Mouse (Mus musculus): Measurements from ENCODE around the gene Cfap61. TPM values are rescaled to one million over a fixed set of nuclear protein-coding genes. Genes with fewer than 3 reads are reported as not detected.

Cfap61 gene
- 1.5 and 2.2 TPM in 2 replicates for polyA plus RNA-seq (2012; rRNA removed)

GRCm38 (mm10) chr2:145934339-145935231, at the start of gene Cfap61, which contains the start of gene Crnkl1:
Gene Cfap61, plus strand, starts transcription at chr2:145934784.
Gene Crnkl1, minus strand, starts transcription at chr2:145935014.

GRCm38 (mm10) chr2:145901861-145902260, 32.7 kb upstream of the Cfap61 start, which contains the start of gene Naa20:
Gene Naa20, plus strand, starts transcription at chr2:145902099.

GRCm38 (mm10) chr2:146221076-146221928, 286.7 kb downstream of the Cfap61 start, which contains the start of gene Insm1:
Gene Insm1, plus strand, starts transcription at chr2:146221921.

Other genes with a start within 250 kb of the Cfap61 start
- gene Naa20, start 32.7 kb upstream of the Cfap61 start, polyA plus RNA-seq (2012; rRNA removed): 76.1 and 77.9 TPM in 2 replicates
- gene Crnkl1, start 230 bp downstream of the Cfap61 start, polyA plus RNA-seq (2012; rRNA removed): 18.6 and 23.1 TPM in 2 replicates